Mouse (Mus musculus): ENCODE data around the gene Lamp1. TPM values are rescaled to one million over a fixed set of nuclear protein-coding genes. Genes with fewer than 3 reads are reported as not detected.

Gene Lamp1
- 274 and 282 TPM in 2 replicates for polyA plus RNA-seq (2014; fragmentation: Nextera tagmentation; extraction: Ambion mirVana)

- H3K4me2 ChIP-seq, result peak within 1 kb of the TSS; percentile 92
- H3K9me3 ChIP-seq (ENCODE audit: control insufficient read depth, low read length), result no peaks in the 10 kb centered on the region
- H3K36me3 ChIP-seq (ENCODE audit: control insufficient read depth, insufficient read depth, low read length), result no peaks in the 10 kb centered on the region; the same call in 1 of the 2 replicates
- H3K27ac ChIP-seq (ENCODE audit: low read depth, low read length), result 0 out of 2 replicates have a peak within 1 kb of the TSS, but pooled peaks have one; percentile 30
- H3K4me1 ChIP-seq (ENCODE audit: control insufficient read depth, insufficient read depth, low read length), result peaks cover 11% of the 10 kb centered on the region
- ATAC-seq (ENCODE audit: low FRiP score) (peak; percentile 99), DNase-seq (ENCODE audit: low spot score, missing footprints) (peak; percentile 100)
- H3K27me3 ChIP-seq (ENCODE audit: control insufficient read depth, insufficient read depth, low read length), result no peaks in the 10 kb centered on the region
- peak within 1 kb of the TSS; percentile 96 for H3K9ac ChIP-seq (ENCODE audit: low read length)
- peak within 1 kb of the TSS; percentile 99 for H3K4me3 ChIP-seq (ENCODE audit: low read depth, low read length)
- under 1% methylated on average over 49 of the region's 50 CpGs for WGBS
Measured at GRCm38 (mm10) chr8:13158718-13159376, at the start of gene Lamp1. TSS of gene Lamp1 (plus strand) at chr8:13159161.

DNA sequence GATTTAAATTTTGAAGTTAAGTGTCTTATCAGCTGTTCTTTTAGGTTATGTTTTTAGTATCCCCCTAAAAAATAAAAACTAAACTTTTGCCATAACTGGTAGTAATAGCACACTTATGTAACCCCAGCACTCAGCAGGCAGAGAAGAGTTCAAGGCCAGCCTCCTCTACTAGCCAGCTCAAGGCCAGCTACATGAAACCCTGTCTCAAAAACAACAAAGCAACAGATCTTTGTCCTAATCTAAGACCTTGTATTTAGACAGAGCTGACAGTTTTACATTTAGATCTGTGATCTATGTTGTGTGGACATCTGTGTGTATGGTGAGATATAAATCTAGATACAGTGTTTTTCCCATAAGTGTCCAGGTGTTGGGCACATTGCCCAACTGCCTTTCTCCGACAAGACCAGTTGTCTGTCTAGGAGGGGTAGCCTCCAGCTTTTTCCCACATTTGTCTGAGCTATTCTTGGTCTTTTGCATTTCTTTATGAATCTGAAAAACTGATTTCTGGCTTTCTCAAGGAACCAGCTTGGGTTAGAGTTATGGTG lies 49.5 kb upstream of the Lamp1 start:
- Histone ChIP-seq H3K27ac (ENCODE audit: low read depth, low read length) (no peak overlapping the region), H3K4me1 (ENCODE audit: control insufficient read depth, insufficient read depth, low read length) (peaks cover 6% of the 10 kb centered on the region), H3K4me3 (ENCODE audit: low read depth, low read length) (no peak overlapping the region), H3K4me2 (no peak overlapping the region), H3K27me3 (ENCODE audit: control insufficient read depth, insufficient read depth, low read length) (no peaks in the 10 kb centered on the region), H3K36me3 (ENCODE audit: control insufficient read depth, insufficient read depth, low read length) (no peaks in the 10 kb centered on the region), H3K9me3 (ENCODE audit: control insufficient read depth, low read length) (no peaks in the 10 kb centered on the region), H3K9ac (ENCODE audit: low read length) (no peak overlapping the region)
- 97% methylated on average over 1 of the region's 1 CpGs for WGBS
- ATAC-seq (ENCODE audit: low FRiP score) (no peak), DNase-seq (ENCODE audit: low spot score, missing footprints) (peak; percentile 67)

GRCm38 (mm10) chr8:13111917-13112316 lies 47.0 kb upstream of the Lamp1 start:
- no peak for ATAC-seq (ENCODE audit: low FRiP score)
- DNase-seq (ENCODE audit: low spot score, missing footprints), result peak; percentile 51

DNA sequence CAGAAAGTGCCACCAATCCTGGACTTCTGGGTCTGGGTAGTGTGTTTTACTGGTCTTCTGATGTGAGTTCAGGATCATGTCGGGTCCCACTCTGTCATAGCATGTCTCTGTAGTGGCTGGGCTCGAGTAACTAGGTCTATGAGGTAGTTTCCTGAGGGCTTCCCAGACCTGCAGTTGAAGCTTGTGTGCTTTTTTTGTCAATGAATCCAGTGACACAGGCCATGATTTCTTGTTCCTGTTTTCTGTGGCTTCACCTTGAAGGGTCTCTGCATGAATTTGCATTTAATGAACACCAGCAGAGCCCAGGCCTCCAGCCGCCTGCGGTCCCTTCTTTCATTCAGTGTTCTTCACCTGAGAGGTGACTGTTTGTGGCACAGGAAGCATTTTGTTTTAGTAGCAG lies 45.7 kb upstream of the Lamp1 start:
- Histone ChIP-seq H3K36me3 (ENCODE audit: control insufficient read depth, insufficient read depth, low read length) (no peaks in the 10 kb centered on the region), H3K9ac (ENCODE audit: low read length) (no peak overlapping the region), H3K4me2 (no peak overlapping the region), H3K9me3 (ENCODE audit: control insufficient read depth, low read length) (no peaks in the 10 kb centered on the region), H3K27me3 (ENCODE audit: control insufficient read depth, insufficient read depth, low read length) (no peaks in the 10 kb centered on the region), H3K4me1 (ENCODE audit: control insufficient read depth, insufficient read depth, low read length) (no peaks in the 10 kb centered on the region), H3K4me3 (ENCODE audit: low read depth, low read length) (no peak overlapping the region), H3K27ac (ENCODE audit: low read depth, low read length) (no peak overlapping the region)
- WGBS, result 91% methylated on average over 4 of the region's 4 CpGs
- peak; percentile 26 for DNase-seq (ENCODE audit: low spot score, missing footprints)
- no peak for ATAC-seq (ENCODE audit: low FRiP score)

More at GRCm38 (mm10) chr8:13111917-13112316, 47.0 kb upstream of the Lamp1 start:
- Histone ChIP-seq H3K4me2 (no peak overlapping the region), H3K9me3 (ENCODE audit: control insufficient read depth, low read length) (no peaks in the 10 kb centered on the region), H3K9ac (ENCODE audit: low read length) (no peak overlapping the region), H3K36me3 (ENCODE audit: control insufficient read depth, insufficient read depth, low read length) (no peaks in the 10 kb centered on the region), H3K27ac (ENCODE audit: low read depth, low read length) (no peak overlapping the region), H3K27me3 (ENCODE audit: control insufficient read depth, insufficient read depth, low read length) (no peaks in the 10 kb centered on the region), H3K4me3 (ENCODE audit: low read depth, low read length) (no peak overlapping the region), H3K4me1 (ENCODE audit: control insufficient read depth, insufficient read depth, low read length) (no peaks in the 10 kb centered on the region)
- WGBS, result 91% methylated on average over 11 of the region's 11 CpGs

DNA sequence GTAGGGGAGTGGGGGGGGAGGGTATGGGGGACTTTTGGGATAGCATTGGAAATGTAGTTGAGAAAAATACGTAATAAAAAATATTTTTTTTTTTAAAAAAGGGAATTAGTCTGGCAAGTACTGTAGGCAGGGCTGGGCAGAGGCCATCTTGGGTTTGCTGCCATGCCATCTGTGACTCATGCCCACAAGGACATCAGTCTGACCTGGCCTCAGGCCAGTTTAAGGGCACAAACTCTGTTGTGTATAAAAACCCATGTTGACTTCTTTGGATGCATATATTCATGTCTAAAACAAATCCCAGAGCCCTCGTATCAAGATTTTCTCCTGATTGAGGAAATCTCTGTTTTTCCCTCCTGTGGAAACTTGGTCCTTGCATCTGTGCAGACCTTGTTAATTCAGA lies 41.9 kb upstream of the Lamp1 start:
- ATAC-seq (ENCODE audit: low FRiP score) (no peak), DNase-seq (ENCODE audit: low spot score, missing footprints) (peak; percentile 41)
- no peaks in the 10 kb centered on the region for H3K36me3 ChIP-seq (ENCODE audit: control insufficient read depth, insufficient read depth, low read length)
- 98% methylated on average over 2 of the region's 2 CpGs for WGBS
- no peak overlapping the region for H3K4me3 ChIP-seq (ENCODE audit: low read depth, low read length)
- no peak overlapping the region for H3K27ac ChIP-seq (ENCODE audit: low read depth, low read length)
- no peaks in the 10 kb centered on the region for H3K9me3 ChIP-seq (ENCODE audit: control insufficient read depth, low read length)
- no peak overlapping the region for H3K4me2 ChIP-seq
- no peaks in the 10 kb centered on the region for H3K27me3 ChIP-seq (ENCODE audit: control insufficient read depth, insufficient read depth, low read length)
- H3K9ac ChIP-seq (ENCODE audit: low read length), result no peak overlapping the region
- no peaks in the 10 kb centered on the region for H3K4me1 ChIP-seq (ENCODE audit: control insufficient read depth, insufficient read depth, low read length)

DNA sequence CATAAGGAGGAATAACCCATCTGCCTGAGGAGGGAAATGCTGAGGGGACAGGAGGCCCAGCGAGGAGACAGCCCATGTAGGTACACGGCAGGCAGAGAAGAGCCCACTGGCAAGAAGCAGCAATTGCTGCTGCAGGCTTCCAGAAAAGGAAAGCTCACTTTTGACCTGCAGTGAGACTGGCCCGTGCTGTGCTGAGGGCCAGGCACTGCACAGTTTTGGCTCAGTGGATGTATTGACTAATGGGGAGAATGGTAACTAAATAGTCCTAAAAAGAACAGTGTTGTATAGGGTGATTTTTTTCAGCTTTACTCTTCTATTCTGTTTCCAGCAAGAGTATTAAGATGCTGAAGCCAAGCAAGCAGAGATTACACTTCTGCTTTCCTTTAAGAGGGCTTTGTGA lies 40.4 kb upstream of the Lamp1 start:
- Histone ChIP-seq H3K4me2 (no peak overlapping the region), H3K36me3 (ENCODE audit: control insufficient read depth, insufficient read depth, low read length) (no peaks in the 10 kb centered on the region), H3K4me3 (ENCODE audit: low read depth, low read length) (no peak overlapping the region), H3K9me3 (ENCODE audit: control insufficient read depth, low read length) (no peaks in the 10 kb centered on the region), H3K4me1 (ENCODE audit: control insufficient read depth, insufficient read depth, low read length) (no peaks in the 10 kb centered on the region), H3K9ac (ENCODE audit: low read length) (no peak overlapping the region), H3K27me3 (ENCODE audit: control insufficient read depth, insufficient read depth, low read length) (no peaks in the 10 kb centered on the region), H3K27ac (ENCODE audit: low read depth, low read length) (no peak overlapping the region)
- DNase-seq (ENCODE audit: low spot score, missing footprints) (peak; percentile 70), ATAC-seq (ENCODE audit: low FRiP score) (no peak)
- WGBS, result 87% methylated on average over 3 of the region's 3 CpGs

DNA sequence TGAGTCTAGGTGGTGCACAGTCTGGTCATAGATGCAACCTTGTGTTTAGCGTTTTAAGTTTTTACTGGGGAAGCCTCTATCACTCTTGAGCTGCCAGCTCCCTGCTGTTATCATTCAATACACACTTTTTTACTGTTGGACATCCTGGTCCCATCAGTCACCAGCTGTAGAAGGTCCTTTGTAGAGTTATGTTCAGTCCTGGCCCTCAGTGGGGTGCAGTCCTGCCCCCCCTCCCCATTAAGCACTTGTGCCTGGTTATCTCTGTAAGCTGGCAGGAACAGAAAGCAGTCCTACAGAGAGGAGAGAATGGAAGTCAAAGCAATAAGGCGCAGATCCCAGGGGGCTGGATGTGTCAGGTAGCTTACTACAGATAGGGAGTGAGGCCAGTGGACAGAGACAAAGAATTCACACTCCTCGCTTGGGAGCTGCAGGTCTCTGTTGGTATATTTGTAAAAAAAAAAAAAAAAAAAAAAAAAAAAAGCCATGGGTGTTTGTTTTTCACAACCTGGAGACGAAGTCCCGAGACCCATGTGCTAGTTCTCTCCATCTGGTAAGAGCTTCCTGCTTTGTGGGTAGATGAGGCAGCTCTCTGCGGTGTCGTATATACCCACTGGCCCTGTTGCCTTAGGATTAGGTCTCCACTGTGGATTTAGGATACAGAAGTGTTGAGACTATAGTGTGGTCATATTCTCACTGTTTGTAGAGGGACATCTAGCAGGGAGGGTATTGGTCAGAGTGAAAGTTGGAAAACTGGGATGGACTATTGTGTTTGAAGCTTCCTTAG lies 37.9 kb upstream of the Lamp1 start:
- 96% methylated on average over 7 of the region's 7 CpGs for WGBS
- no peak for ATAC-seq (ENCODE audit: low FRiP score)
- Histone ChIP-seq H3K4me3 (ENCODE audit: low read depth, low read length) (no peak overlapping the region), H3K4me1 (ENCODE audit: control insufficient read depth, insufficient read depth, low read length) (no peaks in the 10 kb centered on the region), H3K4me2 (no peak overlapping the region), H3K27me3 (ENCODE audit: control insufficient read depth, insufficient read depth, low read length) (no peaks in the 10 kb centered on the region), H3K36me3 (ENCODE audit: control insufficient read depth, insufficient read depth, low read length) (peaks cover 3% of the 10 kb centered on the region; the same call in 1 of the 2 replicates), H3K27ac (ENCODE audit: low read depth, low read length) (no peak overlapping the region), H3K9me3 (ENCODE audit: control insufficient read depth, low read length) (no peaks in the 10 kb centered on the region), H3K9ac (ENCODE audit: low read length) (no peak overlapping the region)
- peak; percentile 39 for DNase-seq (ENCODE audit: low spot score, missing footprints)

DNA sequence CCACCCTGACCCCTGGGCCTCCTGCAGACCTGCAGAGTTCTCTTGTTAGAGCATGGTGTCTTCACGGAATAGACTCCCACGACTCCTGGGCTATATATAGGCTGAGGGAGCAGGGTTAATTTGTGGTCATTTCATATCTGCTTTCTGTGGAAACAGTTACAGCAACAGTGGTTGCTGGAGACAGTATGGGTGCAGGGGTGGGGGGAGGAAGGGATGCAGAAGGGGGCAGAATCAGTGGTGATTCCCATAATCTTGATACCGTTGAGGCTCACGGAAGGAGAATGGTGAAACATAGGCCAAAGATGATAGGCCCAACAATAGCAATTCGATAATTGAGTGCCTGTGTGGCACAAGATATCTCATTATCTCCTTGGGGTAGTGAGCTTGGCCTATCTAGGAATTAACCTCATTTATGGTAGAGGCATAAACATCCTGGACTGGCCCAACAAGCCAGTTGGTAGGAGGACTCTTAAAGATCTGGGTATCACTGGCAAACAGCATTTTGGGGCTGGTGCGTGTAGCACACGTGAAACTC lies 36.0 kb upstream of the Lamp1 start:
- no peaks in the 10 kb centered on the region for H3K9me3 ChIP-seq (ENCODE audit: control insufficient read depth, low read length)
- WGBS, result 96% methylated on average over 7 of the region's 7 CpGs
- no peak overlapping the region for H3K9ac ChIP-seq (ENCODE audit: low read length)
- no peaks in the 10 kb centered on the region for H3K27me3 ChIP-seq (ENCODE audit: control insufficient read depth, insufficient read depth, low read length)
- H3K4me3 ChIP-seq (ENCODE audit: low read depth, low read length), result no peak overlapping the region
- DNase-seq (ENCODE audit: low spot score, missing footprints), result no peak
- H3K4me2 ChIP-seq, result no peak overlapping the region
- no peaks in the 10 kb centered on the region for H3K4me1 ChIP-seq (ENCODE audit: control insufficient read depth, insufficient read depth, low read length)
- ATAC-seq (ENCODE audit: low FRiP score), result no peak
- peaks cover 6% of the 10 kb centered on the region; the same call in 1 of the 2 replicates for H3K36me3 ChIP-seq (ENCODE audit: control insufficient read depth, insufficient read depth, low read length)
- H3K27ac ChIP-seq (ENCODE audit: low read depth, low read length), result no peak overlapping the region

GRCm38 (mm10) chr8:13124897-13125296 lies 34.1 kb upstream of the Lamp1 start:
- H3K27ac ChIP-seq (ENCODE audit: low read depth, low read length), result no peak overlapping the region
- ATAC-seq (ENCODE audit: low FRiP score) (no peak), DNase-seq (ENCODE audit: low spot score, missing footprints) (no peak)
- no peak overlapping the region for H3K4me2 ChIP-seq
- no peak overlapping the region for H3K4me3 ChIP-seq (ENCODE audit: low read depth, low read length)
- 95% methylated on average over 8 of the region's 8 CpGs for WGBS
- no peaks in the 10 kb centered on the region for H3K27me3 ChIP-seq (ENCODE audit: control insufficient read depth, insufficient read depth, low read length)
- H3K9me3 ChIP-seq (ENCODE audit: control insufficient read depth, low read length), result no peaks in the 10 kb centered on the region
- no peak overlapping the region for H3K9ac ChIP-seq (ENCODE audit: low read length)
- no peaks in the 10 kb centered on the region for H3K4me1 ChIP-seq (ENCODE audit: control insufficient read depth, insufficient read depth, low read length)
- peaks cover 7% of the 10 kb centered on the region; the same call in 1 of the 2 replicates for H3K36me3 ChIP-seq (ENCODE audit: control insufficient read depth, insufficient read depth, low read length)
